In genomic region chr16:57349689-57350088, GRCm38 (mm10) we compare ENCODE assay signal across 28 mouse cellular contexts. TPM values are rescaled to one million over a fixed set of nuclear protein-coding genes. Genes with fewer than 3 reads are reported as not detected.
DNase-seq lines count a peak whose midpoint lies in the region; ATAC-seq lines count a peak whose summit lies in the region.
"Had no signal": no experiment of that assay in that cellular context is flagged by ENCODE, and none has a peak within 500 bp of the region (broad histone marks: within the 10 kb centered on the region; RNA-seq: fewer than 3 reads in every experiment).

No protein-coding gene starts in this region.

- no peaks in the 10 kb centered on the region for H3K27me3 ChIP-seq in embryonic facial prominence, embryonic 14.5 days (replicated peaks; ENCODE audit: control insufficient read depth, insufficient read depth, low read length)
- H3K27me3 ChIP-seq in embryonic facial prominence, embryonic 10.5 days (replicated peaks; ENCODE audit: low read depth, poor library complexity, severe bottlenecking), result no peaks in the 10 kb centered on the region
- no peaks in the 10 kb centered on the region for H3K27me3 ChIP-seq in liver, embryonic 11.5 days (replicated peaks; ENCODE audit: control insufficient read depth, insufficient read depth, low read length)
- H3K27me3 ChIP-seq in liver, embryonic 12.5 days (replicated peaks), result no peaks in the 10 kb centered on the region
- H3K27me3 ChIP-seq: hindbrain, embryonic 12.5 days; limb, embryonic 15.5 days; midbrain, embryonic 12.5 days had no signal

- H3K9me3 ChIP-seq in embryonic facial prominence, embryonic 14.5 days (ENCODE audit: control insufficient read depth, low read length), result no peaks in the 10 kb centered on the region
- H3K9me3 ChIP-seq in embryonic facial prominence, embryonic 10.5 days, result no peaks in the 10 kb centered on the region
- no peaks in the 10 kb centered on the region for H3K9me3 ChIP-seq in liver, embryonic 11.5 days (ENCODE audit: control insufficient read depth, low read length)
- no peaks in the 10 kb centered on the region for H3K9me3 ChIP-seq in liver, embryonic 12.5 days (replicated peaks)
- H3K9me3 ChIP-seq: heart, embryonic 10.5 days; hindbrain, embryonic 12.5 days; limb, embryonic 15.5 days; midbrain, embryonic 12.5 days had no signal

- no peak overlapping the region for H3K9ac ChIP-seq in embryonic facial prominence, embryonic 14.5 days (ENCODE audit: low read depth, low read length)
- no peak overlapping the region for H3K9ac ChIP-seq in liver, embryonic 11.5 days (ENCODE audit: low read depth, low read length)
- H3K9ac ChIP-seq in liver, embryonic 12.5 days, result no peak overlapping the region
- H3K9ac ChIP-seq: forebrain, postnatal 0 days; hindbrain, embryonic 12.5 days; limb, embryonic 15.5 days; midbrain, embryonic 12.5 days had no signal

- H3K27ac ChIP-seq in embryonic facial prominence, embryonic 14.5 days (replicated peaks; ENCODE audit: low read depth, low read length), result no peak overlapping the region
- no peak overlapping the region for H3K27ac ChIP-seq in embryonic facial prominence, embryonic 10.5 days (replicated peaks)
- H3K27ac ChIP-seq in liver, embryonic 11.5 days (ENCODE audit: low read depth, low read length), result no peak overlapping the region
- H3K27ac ChIP-seq in liver, embryonic 12.5 days, result no peak overlapping the region
- H3K27ac ChIP-seq: heart, embryonic 10.5 days; hindbrain, embryonic 12.5 days; layer of hippocampus, adult 2 months; midbrain, embryonic 12.5 days had no signal

- no peak for DNase-seq in embryonic facial prominence, embryonic 14.5 days (ENCODE audit: low spot score)
- DNase-seq in embryonic facial prominence, embryonic 10.5 days (ENCODE audit: low spot score), result no peak
- DNase-seq in liver, embryonic 11.5 days (ENCODE audit: low spot score), result no peak
- DNase-seq in lung, postnatal 36 days, result peak; percentile 63
- no peak for DNase-seq in spleen, adult 12 weeks (ENCODE audit: low spot score)
- DNase-seq in left cerebral cortex, adult 8-10 months (ENCODE audit: low spot score in 2 of 2), result no peak
- DNase-seq in cerebellum, adult 9-11 months, result no peak
- DNase-seq: forebrain, postnatal 0 days; kidney, postnatal 25 days; layer of hippocampus, postnatal 36 days; right cerebral cortex, postnatal 14 days; spleen, adult 18-20 months; thymus, adult 18-20 months; thymus, postnatal 4 days had no signal

- 0 out of 2 replicates have a peak, but pooled peaks have one; percentile 15 for ATAC-seq in embryonic facial prominence, embryonic 14.5 days (ENCODE audit: low read depth)
- 0 out of 2 replicates have a peak, but pooled peaks have one; percentile 12 for ATAC-seq in liver, embryonic 11.5 days (replicated peaks; ENCODE audit: low FRiP score)
- no peak for ATAC-seq in liver, embryonic 12.5 days
- ATAC-seq: forebrain, postnatal 0 days; intestine, postnatal 0 days had no signal

- H3K4me3 ChIP-seq in embryonic facial prominence, embryonic 14.5 days (ENCODE audit: low read depth, low read length), result no peak overlapping the region
- H3K4me3 ChIP-seq in embryonic facial prominence, embryonic 10.5 days, result no peak overlapping the region
- H3K4me3 ChIP-seq in liver, embryonic 11.5 days (ENCODE audit: low read depth, low read length), result no peak overlapping the region
- H3K4me3 ChIP-seq in liver, embryonic 12.5 days, result no peak overlapping the region
- H3K4me3 ChIP-seq: heart, embryonic 10.5 days; hindbrain, embryonic 12.5 days; layer of hippocampus, adult 2 months; limb, embryonic 15.5 days; midbrain, embryonic 12.5 days had no signal

- no peak overlapping the region for H3K4me2 ChIP-seq in embryonic facial prominence, embryonic 14.5 days (ENCODE audit: low read depth, low read length)
- no peak overlapping the region for H3K4me2 ChIP-seq in liver, embryonic 11.5 days
- H3K4me2 ChIP-seq in liver, embryonic 12.5 days, result no peak overlapping the region
- H3K4me2 ChIP-seq: hindbrain, embryonic 12.5 days; limb, embryonic 15.5 days; midbrain, embryonic 12.5 days had no signal

- H3K4me1 ChIP-seq in embryonic facial prominence, embryonic 14.5 days (ENCODE audit: control insufficient read depth, insufficient read depth, low read length), result 0 out of 2 replicates have a peak, but pooled peaks cover 5% of the 10 kb centered on the region
- H3K4me1 ChIP-seq in embryonic facial prominence, embryonic 10.5 days, result peaks cover 31% of the 10 kb centered on the region
- no peaks in the 10 kb centered on the region for H3K4me1 ChIP-seq in liver, embryonic 11.5 days (replicated peaks; ENCODE audit: control insufficient read depth, insufficient read depth, low read length)
- H3K4me1 ChIP-seq in liver, embryonic 12.5 days, result no peaks in the 10 kb centered on the region

- H3K36me3 ChIP-seq in embryonic facial prominence, embryonic 14.5 days (ENCODE audit: control insufficient read depth, insufficient read depth, low read length), result no peaks in the 10 kb centered on the region
- no peaks in the 10 kb centered on the region for H3K36me3 ChIP-seq in embryonic facial prominence, embryonic 10.5 days (replicated peaks)
- no peaks in the 10 kb centered on the region for H3K36me3 ChIP-seq in liver, embryonic 11.5 days (ENCODE audit: control insufficient read depth, insufficient read depth, low read length)
- H3K36me3 ChIP-seq in liver, embryonic 12.5 days, result no peaks in the 10 kb centered on the region
- H3K36me3 ChIP-seq: heart, embryonic 10.5 days; hindbrain, embryonic 12.5 days; limb, embryonic 15.5 days; midbrain, embryonic 12.5 days had no signal

- WGBS in embryonic facial prominence, embryonic 14.5 days, result 39% methylated on average over 3 of the region's 3 CpGs
- 57% methylated on average over 3 of the region's 3 CpGs for WGBS in embryonic facial prominence, embryonic 10.5 days
- WGBS in liver, embryonic 11.5 days, result 60% methylated on average over 3 of the region's 3 CpGs
- WGBS in liver, embryonic 12.5 days (ENCODE audit: insufficient replicate concordance), result 50% methylated on average over 3 of the region's 3 CpGs

RNA-seq across cellular contexts. Expression of gene Filip1l, which starts 3.2 kb away (rescaled TPM):
- polyA plus RNA-seq in embryonic facial prominence, embryonic 14.5 days (2014; fragmentation: Nextera tagmentation; extraction: Ambion mirVana), result 25.5 and 30.2 TPM in 2 replicates
- 11.5 and 12.7 TPM in 2 replicates for polyA plus RNA-seq in embryonic facial prominence, embryonic 10.5 days (2016; fragmentation: Nextera tagmentation; extraction: Ambion mirVana)
- 9.3 and 9.4 TPM in 2 replicates for polyA plus RNA-seq in liver, embryonic 11.5 days (2014; fragmentation: Nextera tagmentation; extraction: Ambion mirVana)
- 3.8 and 4.3 TPM in 2 replicates for polyA plus RNA-seq in liver, embryonic 12.5 days (2016; fragmentation: Nextera tagmentation; extraction: Ambion mirVana)
- 1 to 10 TPM; 2.5 to 3.6 (median 3.4) TPM for total RNA-seq in left cerebral cortex, adult 8-10 months (2022)

RNA-seq across cellular contexts. Expression of gene Tmem30c, which starts 57.0 kb away (rescaled TPM):
- polyA plus RNA-seq in embryonic facial prominence, embryonic 14.5 days (2014; fragmentation: Nextera tagmentation; extraction: Ambion mirVana), result 0.07 TPM in 1 of 2 replicates, not detected in the other
- polyA plus RNA-seq in embryonic facial prominence, embryonic 10.5 days (2016; fragmentation: Nextera tagmentation; extraction: Ambion mirVana), result 0.06 TPM in 1 of 2 replicates, not detected in the other
- 0.13 TPM in 1 of 2 replicates, not detected in the other for polyA plus RNA-seq in liver, embryonic 11.5 days (2014; fragmentation: Nextera tagmentation; extraction: Ambion mirVana)
- not detected in 2 replicates for polyA plus RNA-seq in liver, embryonic 12.5 days (2016; fragmentation: Nextera tagmentation; extraction: Ambion mirVana)
- under 1 TPM; 0.23 to 0.39 (median 0.28) TPM for total RNA-seq in left cerebral cortex, adult 8-10 months (2022)
- total RNA-seq: adrenal gland, postnatal 14 days; gastrocnemius, postnatal 36 days; heart, postnatal 14 days; megakaryocyte, adult 5-6 weeks had no signal
- polyA plus RNA-seq: embryonic facial prominence, embryonic 11.5 days; heart, embryonic 10.5 days; hindbrain, embryonic 12.5 days; intestine, postnatal 0 days; limb, embryonic 15.5 days; liver, embryonic 16.5 days; neural tube, embryonic 11.5 days had no signal
